Mouse (Mus musculus): ENCODE data around the gene Adamtsl5. TPM values are rescaled to one million over a fixed set of nuclear protein-coding genes. Genes with fewer than 3 reads are reported as not detected.

The Adamtsl5 gene
- polyA plus RNA-seq, 1 experiment = 27.2 TPM

DNA sequence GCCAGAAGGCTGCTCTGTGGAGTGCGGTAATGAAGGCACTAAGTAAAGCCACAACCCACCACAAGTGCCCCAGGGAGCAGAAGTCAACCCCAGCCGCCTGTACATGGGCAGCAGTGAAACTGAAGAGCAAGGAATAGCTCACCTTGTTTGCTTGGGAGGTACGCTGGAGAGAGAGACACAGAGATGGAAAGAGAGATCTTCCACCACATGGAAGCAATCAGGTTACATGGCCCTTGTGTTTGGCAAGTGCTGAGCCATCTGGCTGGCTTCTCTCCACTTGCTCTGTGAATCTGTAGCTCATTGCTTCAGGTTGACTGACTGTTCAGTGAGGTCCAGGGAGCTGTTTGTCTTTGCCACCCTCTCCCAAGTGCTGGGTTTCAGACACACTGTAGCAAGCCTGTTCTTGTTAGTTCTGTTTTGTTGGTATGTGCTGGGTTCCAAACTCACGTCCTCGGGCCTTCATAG, 15.7 kb downstream of the Adamtsl5 start:
- TF ChIP-seq FLI1 (IDR thresholded peaks at IDR 0.05; ENCODE audit: low read length) = no peak
- TF ChIP-seq GATA1 (IDR thresholded peaks at IDR 0.05; ENCODE audit: borderline replicate concordance, low read length) = no peak
- no peaks in the 10 kb centered on the region for H3K9me3 ChIP-seq
- H3K36me3 ChIP-seq (replicated peaks; ENCODE audit: low read length) = peaks cover 25% of the 10 kb centered on the region
- no peak overlapping the region for H3K4me3 ChIP-seq (replicated peaks)
- peaks cover 82% of the 10 kb centered on the region for H3K4me1 ChIP-seq
- peaks cover 48% of the 10 kb centered on the region for H3K27me3 ChIP-seq (replicated peaks)

- Histone ChIP-seq H3K4me1 (peaks cover 82% of the 10 kb centered on the region), H3K36me3 (replicated peaks; ENCODE audit: low read length) (peaks cover 25% of the 10 kb centered on the region), H3K27me3 (replicated peaks) (peaks cover 47% of the 10 kb centered on the region), H3K9me3 (no peaks in the 10 kb centered on the region), H3K4me3 (replicated peaks) (peak overlapping the region; percentile 40)
- TF ChIP-seq FLI1 (IDR thresholded peaks at IDR 0.05; ENCODE audit: low read length) (no peak), GATA1 (IDR thresholded peaks at IDR 0.05; ENCODE audit: borderline replicate concordance, low read length) (no peak)
These were observed 16.3 kb downstream of the Adamtsl5 start for GRCm38 (mm10) chr10:80331636-80332524.

GRCm38 (mm10) chr10:80330888-80331287, 17.3 kb downstream of the Adamtsl5 start:
- H3K4me1 ChIP-seq = peaks cover 72% of the 10 kb centered on the region
- peak overlapping the region; percentile 92 for H3K4me3 ChIP-seq (replicated peaks)
- H3K9me3 ChIP-seq = no peaks in the 10 kb centered on the region
- no peak for TF ChIP-seq GATA1 (IDR thresholded peaks at IDR 0.05; ENCODE audit: borderline replicate concordance, low read length)
- TF ChIP-seq FLI1 (IDR thresholded peaks at IDR 0.05; ENCODE audit: low read length) = no peak
- peaks cover 37% of the 10 kb centered on the region for H3K27me3 ChIP-seq (replicated peaks)
- H3K36me3 ChIP-seq (replicated peaks; ENCODE audit: low read length) = peaks cover 19% of the 10 kb centered on the region

DNA sequence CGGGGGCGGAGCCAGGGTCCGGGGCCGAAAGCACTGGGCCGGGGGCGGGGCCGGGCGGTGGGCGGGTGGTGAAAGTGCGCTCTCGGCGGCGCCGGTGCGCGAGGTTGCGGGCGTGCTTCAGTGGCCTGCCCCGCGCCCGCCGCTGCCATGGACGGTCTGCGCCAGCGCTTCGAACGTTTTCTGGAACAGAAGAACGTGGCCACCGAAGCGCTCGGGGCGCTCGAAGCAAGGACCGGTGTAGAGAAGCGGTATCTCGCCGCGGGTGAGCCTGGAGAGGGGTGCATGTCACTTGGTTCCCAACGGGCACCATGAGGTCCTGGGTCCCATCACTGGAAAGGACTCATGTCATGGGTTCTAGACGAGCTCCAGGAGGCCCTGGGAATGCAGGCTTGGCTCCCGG, 18.1 kb downstream of the Adamtsl5 start:
- H3K9me3 ChIP-seq = no peaks in the 10 kb centered on the region
- TF ChIP-seq GATA1 (IDR thresholded peaks at IDR 0.05; ENCODE audit: borderline replicate concordance, low read length) (no peak), FLI1 (IDR thresholded peaks at IDR 0.05; ENCODE audit: low read length) (no peak)
- H3K4me1 ChIP-seq = peaks cover 73% of the 10 kb centered on the region
- peaks cover 11% of the 10 kb centered on the region for H3K36me3 ChIP-seq (replicated peaks; ENCODE audit: low read length)
- H3K4me3 ChIP-seq (replicated peaks) = peak overlapping the region; percentile 92
- peaks cover 29% of the 10 kb centered on the region for H3K27me3 ChIP-seq (replicated peaks)

DNA sequence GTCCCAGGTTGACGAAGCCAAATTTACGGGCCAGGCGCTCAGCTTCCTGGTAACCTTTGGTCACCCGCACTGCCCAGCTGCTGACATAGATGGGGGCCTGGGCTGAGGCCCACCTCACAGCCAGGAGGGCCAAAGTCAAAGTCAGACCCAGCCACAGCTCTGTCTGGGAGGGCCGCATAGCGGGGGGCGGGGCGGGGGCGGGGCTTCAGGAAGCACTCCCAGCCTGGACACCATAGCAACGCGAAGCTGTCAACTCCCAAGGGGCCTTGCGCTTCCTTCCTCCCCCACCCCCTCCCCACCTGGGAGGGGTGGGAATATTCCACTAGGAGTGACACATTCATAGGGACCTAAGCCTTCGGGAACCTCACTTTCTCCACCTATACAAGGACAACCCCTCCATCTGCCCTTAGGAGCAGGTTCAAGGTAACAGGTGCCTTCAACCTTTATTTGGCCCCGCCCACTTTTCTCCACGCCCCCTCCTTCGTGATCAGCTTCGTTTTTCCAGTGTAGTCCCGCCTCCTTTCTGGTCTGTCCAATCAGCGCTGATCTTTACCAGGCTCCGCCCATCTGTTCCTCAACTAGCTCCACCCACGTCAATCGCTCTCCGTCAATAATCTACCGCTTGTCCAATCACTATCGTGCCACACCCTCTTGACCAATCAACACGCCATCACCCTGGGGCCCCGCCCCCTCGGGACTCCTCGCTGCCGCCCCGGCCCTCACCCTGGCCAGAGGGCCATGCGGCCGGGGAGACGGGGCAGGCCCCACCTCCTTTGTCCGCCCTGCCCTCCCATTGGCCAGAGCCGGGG, 18.7 kb downstream of the Adamtsl5 start, which contains the start of the genes Pcsk4 and Reep6:
Gene Pcsk4, minus strand, starts transcription at position 226 of the 809 bp plus-strand sequence.
Gene Reep6, plus strand, starts transcription at position 681 of the 809 bp plus-strand sequence.
- H3K4me3 ChIP-seq (replicated peaks) = peak within 1 kb of the TSS; percentile 92
- H3K4me1 ChIP-seq = peaks cover 73% of the 10 kb centered on the region
- TF ChIP-seq GATA1 (IDR thresholded peaks at IDR 0.05; ENCODE audit: borderline replicate concordance, low read length) = no peak
- no peak for TF ChIP-seq FLI1 (IDR thresholded peaks at IDR 0.05; ENCODE audit: low read length)
- no peaks in the 10 kb centered on the region for H3K9me3 ChIP-seq
- peaks cover 24% of the 10 kb centered on the region for H3K27me3 ChIP-seq (replicated peaks)
- H3K36me3 ChIP-seq (replicated peaks; ENCODE audit: low read length) = peaks cover 5% of the 10 kb centered on the region

DNA sequence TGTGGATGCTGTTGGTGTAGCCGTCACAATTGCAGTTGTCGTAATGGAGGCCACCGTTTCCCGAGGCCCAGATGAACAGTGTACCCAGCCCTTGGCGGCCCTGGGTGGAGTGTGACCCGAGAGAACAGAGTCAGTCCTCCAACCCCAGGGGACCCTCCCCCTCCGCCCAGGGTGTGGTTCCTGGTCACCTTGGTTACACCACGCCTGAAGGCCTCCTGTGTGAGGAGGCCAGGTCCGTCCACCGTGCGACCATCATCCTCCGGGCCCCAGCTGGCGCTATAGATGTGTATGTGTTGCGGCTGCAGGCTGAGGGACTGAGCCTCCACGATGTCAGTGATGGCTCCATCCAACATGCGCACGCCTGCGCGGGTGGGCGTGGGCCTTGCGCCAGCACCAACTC, 23.2 kb downstream of the Adamtsl5 start:
- peaks cover 76% of the 10 kb centered on the region for H3K4me1 ChIP-seq
- H3K36me3 ChIP-seq (replicated peaks; ENCODE audit: low read length) = no peaks in the 10 kb centered on the region
- TF ChIP-seq GATA1 (IDR thresholded peaks at IDR 0.05; ENCODE audit: borderline replicate concordance, low read length) = no peak
- TF ChIP-seq FLI1 (IDR thresholded peaks at IDR 0.05; ENCODE audit: low read length) = no peak
- peaks cover 2% of the 10 kb centered on the region for H3K27me3 ChIP-seq (replicated peaks)
- no peaks in the 10 kb centered on the region for H3K9me3 ChIP-seq
- peak overlapping the region; percentile 67 for H3K4me3 ChIP-seq (replicated peaks)

DNA sequence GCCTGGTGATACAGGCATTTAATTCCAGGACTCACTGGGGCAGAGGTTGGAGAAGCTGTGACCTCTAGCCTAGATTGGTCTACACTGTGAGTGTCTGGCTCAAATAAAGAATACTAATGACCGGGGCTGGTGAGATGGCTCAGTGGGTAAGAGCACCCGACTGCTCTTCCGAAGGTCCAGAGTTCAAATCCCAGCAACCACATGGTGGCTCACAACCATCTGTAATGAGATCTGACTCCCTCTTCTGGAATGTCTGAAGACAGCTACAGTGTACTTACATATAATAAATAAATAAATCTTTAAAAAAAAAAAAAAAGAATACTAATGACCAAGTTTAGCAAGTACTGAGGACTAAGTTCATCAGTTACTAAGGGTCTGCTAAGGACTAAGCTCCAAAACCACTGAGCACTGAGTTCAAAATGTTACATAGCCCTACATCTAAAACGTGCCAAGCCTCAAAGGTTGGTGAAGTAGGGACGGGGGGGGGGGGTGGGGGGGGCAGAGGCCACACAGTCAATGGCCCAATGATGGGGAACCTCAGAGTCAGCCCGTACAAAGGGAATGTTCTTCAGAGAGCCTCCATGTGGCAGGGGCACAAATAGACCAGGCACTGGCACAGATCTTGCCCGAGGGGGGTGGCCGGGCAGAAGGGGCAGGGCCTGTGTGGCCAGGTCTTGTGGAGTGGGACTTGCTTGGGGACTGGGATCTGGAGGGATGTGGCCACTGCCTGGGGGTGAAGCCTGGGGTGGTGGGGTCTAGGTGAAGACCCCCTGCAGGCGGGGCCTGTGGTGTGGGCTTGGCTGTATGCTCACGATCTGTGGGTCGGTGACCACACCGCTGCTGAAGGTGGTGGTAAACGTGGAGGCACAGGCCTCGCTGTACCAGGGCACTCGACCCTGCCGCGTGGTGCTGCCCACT, 23.8 kb downstream of the Adamtsl5 start:
- peaks cover 75% of the 10 kb centered on the region for H3K4me1 ChIP-seq
- peaks cover 2% of the 10 kb centered on the region for H3K36me3 ChIP-seq (replicated peaks; ENCODE audit: low read length)
- H3K27me3 ChIP-seq (replicated peaks) = peaks cover 2% of the 10 kb centered on the region
- peak overlapping the region; percentile 100 for H3K4me3 ChIP-seq (replicated peaks)
- TF ChIP-seq FLI1 (IDR thresholded peaks at IDR 0.05; ENCODE audit: low read length) (no peak), GATA1 (IDR thresholded peaks at IDR 0.05; ENCODE audit: borderline replicate concordance, low read length) (no peak)
- no peaks in the 10 kb centered on the region for H3K9me3 ChIP-seq

DNA sequence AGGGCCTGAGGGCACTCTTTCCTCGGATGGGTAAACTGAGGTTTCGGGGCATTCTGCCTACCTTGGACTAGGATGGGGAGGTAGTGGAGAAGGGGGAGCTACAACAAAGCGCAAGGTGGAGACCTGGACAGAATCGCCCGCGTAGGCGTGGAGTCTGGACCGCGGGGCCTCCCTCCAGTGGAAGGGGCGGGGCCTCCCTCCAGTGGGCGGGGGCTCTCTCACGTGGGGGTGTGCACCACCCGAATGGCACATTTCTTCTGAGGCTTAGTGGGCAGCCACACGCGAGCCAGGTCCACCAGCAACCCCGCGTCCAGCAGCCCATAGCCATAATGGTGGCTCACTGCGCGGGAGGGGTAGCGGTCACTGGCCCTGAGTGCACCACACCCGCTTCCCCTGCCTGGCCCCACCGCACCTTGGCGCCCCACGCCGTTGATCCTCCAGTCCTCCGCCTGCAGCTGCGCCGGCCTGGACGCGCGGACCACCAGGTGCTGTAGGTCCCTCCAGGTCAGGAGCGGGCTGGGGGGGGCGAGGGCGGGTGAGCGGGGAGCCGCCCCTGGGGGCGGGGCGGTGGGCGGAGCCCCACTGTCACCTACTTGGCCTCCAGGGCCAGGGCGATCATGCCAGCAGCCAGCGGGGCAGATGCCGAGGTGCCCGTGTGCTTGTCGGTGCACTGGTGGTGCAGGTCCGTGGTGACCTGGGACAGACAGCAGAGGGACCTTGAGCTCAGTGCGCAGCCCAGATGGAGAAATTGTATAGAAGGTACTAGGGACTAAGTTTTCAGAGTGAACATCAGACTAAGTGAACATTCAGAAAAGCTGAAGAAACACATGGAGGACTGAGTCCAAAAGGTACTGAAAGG, 24.7 kb downstream of the Adamtsl5 start:
- Histone ChIP-seq H3K4me3 (replicated peaks) (peak overlapping the region; percentile 100), H3K36me3 (replicated peaks; ENCODE audit: low read length) (peaks cover 11% of the 10 kb centered on the region), H3K27me3 (replicated peaks) (peaks cover 2% of the 10 kb centered on the region), H3K9me3 (no peaks in the 10 kb centered on the region), H3K4me1 (peaks cover 75% of the 10 kb centered on the region)
- TF ChIP-seq FLI1 (IDR thresholded peaks at IDR 0.05; ENCODE audit: low read length) (no peak), GATA1 (IDR thresholded peaks at IDR 0.05; ENCODE audit: borderline replicate concordance, low read length) (no peak)

All from megakaryocyte, embryonic 14.5 days (primary cell).